Mouse (Mus musculus) layer of hippocampus, postnatal 10 days (tissue): ENCODE data around the gene Pank4. TPM values are rescaled to one million over a fixed set of nuclear protein-coding genes. Genes with fewer than 3 reads are reported as not detected.

Source experiments
- DNase-seq, 2 experiments: peaks; one replicate each; pipeline ENCODE4 v3.0.0; 2021; ENCODE audit warnings: low spot score in 2 of 2
- total RNA-seq, 2 experiments: library from RNA; stranded (reverse); gene quantifications; 2 replicates each; pipeline ENCODE4 v1.2.3; 2021

Gene Pank4
- total RNA-seq, 2 experiments from 2014 or later = 26.9 to 31.9 TPM

GRCm38 (mm10) chr4:154942632-154943322 lies 21.1 kb upstream of the Pank4 start:
- DNase-seq = no peak

- no peak for DNase-seq
Observed at GRCm38 (mm10) chr4:154943323-154944039, 20.4 kb upstream of the Pank4 start.

- DNase-seq = peak; percentile 70 to 81
Observed at GRCm38 (mm10) chr4:154944121-154944590, 19.8 kb upstream of the Pank4 start.

GRCm38 (mm10) chr4:154946319-154946718 lies 17.6 kb upstream of the Pank4 start:
- peak; percentile 53 to 67 for DNase-seq

GRCm38 (mm10) chr4:154948066-154948939 lies 15.6 kb upstream of the Pank4 start:
- peak; percentile 70 to 80 for DNase-seq

GRCm38 (mm10) chr4:154948940-154949588 lies 14.9 kb upstream of the Pank4 start:
- DNase-seq = no peak

- DNase-seq = no peak
Observed at GRCm38 (mm10) chr4:154949589-154949982, 14.3 kb upstream of the Pank4 start.

- peak in 1 of 2 experiments; percentile 60 for DNase-seq
Observed at GRCm38 (mm10) chr4:154952461-154953241, 11.3 kb upstream of the Pank4 start.

- DNase-seq = no peak
Observed at GRCm38 (mm10) chr4:154956604-154957003, 7.3 kb upstream of the Pank4 start.

GRCm38 (mm10) chr4:154957289-154957993 lies 6.5 kb upstream of the Pank4 start:
- no peak for DNase-seq

GRCm38 (mm10) chr4:154958171-154958570 lies 5.8 kb upstream of the Pank4 start:
- DNase-seq = peak; percentile 62 to 78

GRCm38 (mm10) chr4:154958621-154959020 lies 5.3 kb upstream of the Pank4 start:
- DNase-seq = no peak

- no peak for DNase-seq
Observed at GRCm38 (mm10) chr4:154960021-154960689, 3.8 kb upstream of the Pank4 start.

- DNase-seq = peak; percentile 73 to 82
Observed at GRCm38 (mm10) chr4:154960690-154961225, 3.2 kb upstream of the Pank4 start, which contains the start of gene Hes5. Hes5 (plus strand) TSS chr4:154960923.

- DNase-seq = peak; percentile 54 to 62
Observed at GRCm38 (mm10) chr4:154961226-154961738, 2.6 kb upstream of the Pank4 start.

GRCm38 (mm10) chr4:154961911-154962310 lies 2.0 kb upstream of the Pank4 start:
- peak in 1 of 2 experiments; percentile 40 for DNase-seq

- no peak for DNase-seq
Observed at GRCm38 (mm10) chr4:154962683-154963082, 1.2 kb upstream of the Pank4 start.

- no peak for DNase-seq
Observed at GRCm38 (mm10) chr4:154963190-154963836, 610 bp upstream of the Pank4 start.
